Mouse (Mus musculus): ENCODE data around the gene Eif2ak4.

The Eif2ak4 gene

DNA sequence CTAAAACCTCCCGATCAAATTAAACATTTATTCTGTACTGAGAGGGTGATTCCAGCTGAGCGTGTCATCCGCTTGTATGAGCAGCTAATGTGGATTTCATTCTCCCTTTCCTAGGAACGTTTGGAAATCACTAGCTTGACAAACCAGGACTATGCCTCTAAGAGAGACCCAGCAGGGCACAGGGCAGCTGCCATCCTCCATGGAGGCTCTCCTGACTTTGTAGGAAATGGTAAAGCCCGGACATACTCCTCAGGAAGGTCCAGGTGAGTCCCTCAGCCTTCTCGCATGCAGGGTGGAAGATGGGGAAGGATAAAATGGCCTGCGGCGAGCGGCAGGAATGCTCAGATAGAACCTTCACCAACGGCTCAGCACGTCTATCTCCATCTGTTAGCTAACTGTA is 24.4 kb downstream of the Eif2ak4 start:
- Histone ChIP-seq H3K4me3 (replicated peaks; ENCODE audit: low read length) (no peak overlapping the region), H3K4me1 (replicated peaks; ENCODE audit: low read depth, low read length) (no peaks in the 10 kb centered on the region), H3K27me3 (ENCODE audit: insufficient read depth, low read length) (no peaks in the 10 kb centered on the region), H3K36me3 (ENCODE audit: insufficient read depth, low read length) (peaks cover 29% of the 10 kb centered on the region), H3K9me3 (ENCODE audit: low read length) (no peaks in the 10 kb centered on the region)
- TF ChIP-seq POU5F1 (IDR thresholded peaks at IDR 0.05; ENCODE audit: borderline replicate concordance, low read length) (no peak), NANOG (IDR thresholded peaks at IDR 0.05; ENCODE audit: borderline replicate concordance, low read length) (no peak), CTCF (conservative IDR thresholded peaks at IDR 0.05; ENCODE audit: low read length) (no peak)

GRCm38 (mm10) chr2:118415601-118416355 is 27.4 kb downstream of the Eif2ak4 start:
- Histone ChIP-seq H3K4me1 (replicated peaks; ENCODE audit: low read depth, low read length) (no peaks in the 10 kb centered on the region), H3K9me3 (ENCODE audit: low read length) (no peaks in the 10 kb centered on the region), H3K4me3 (replicated peaks; ENCODE audit: low read length) (no peak overlapping the region), H3K27me3 (ENCODE audit: insufficient read depth, low read length) (no peaks in the 10 kb centered on the region), H3K36me3 (ENCODE audit: insufficient read depth, low read length) (peaks cover 18% of the 10 kb centered on the region)
- no peak for TF ChIP-seq POU5F1 (IDR thresholded peaks at IDR 0.05; ENCODE audit: borderline replicate concordance, low read length)
- TF ChIP-seq CTCF (conservative IDR thresholded peaks at IDR 0.05; ENCODE audit: low read length), result no peak
- TF ChIP-seq NANOG (IDR thresholded peaks at IDR 0.05; ENCODE audit: borderline replicate concordance, low read length), result no peak

- Histone ChIP-seq H3K4me3 (replicated peaks; ENCODE audit: low read length) (no peak overlapping the region), H3K9me3 (ENCODE audit: low read length) (no peaks in the 10 kb centered on the region), H3K4me1 (replicated peaks; ENCODE audit: low read depth, low read length) (peaks cover 5% of the 10 kb centered on the region; the same call in 1 of the 2 replicates), H3K36me3 (ENCODE audit: insufficient read depth, low read length) (peaks cover 23% of the 10 kb centered on the region), H3K27me3 (ENCODE audit: insufficient read depth, low read length) (no peaks in the 10 kb centered on the region)
- TF ChIP-seq NANOG (IDR thresholded peaks at IDR 0.05; ENCODE audit: borderline replicate concordance, low read length) (no peak), CTCF (conservative IDR thresholded peaks at IDR 0.05; ENCODE audit: low read length) (no peak), POU5F1 (IDR thresholded peaks at IDR 0.05; ENCODE audit: borderline replicate concordance, low read length) (no peak)
Measured at GRCm38 (mm10) chr2:118418076-118418475, 29.7 kb downstream of the Eif2ak4 start.

DNA sequence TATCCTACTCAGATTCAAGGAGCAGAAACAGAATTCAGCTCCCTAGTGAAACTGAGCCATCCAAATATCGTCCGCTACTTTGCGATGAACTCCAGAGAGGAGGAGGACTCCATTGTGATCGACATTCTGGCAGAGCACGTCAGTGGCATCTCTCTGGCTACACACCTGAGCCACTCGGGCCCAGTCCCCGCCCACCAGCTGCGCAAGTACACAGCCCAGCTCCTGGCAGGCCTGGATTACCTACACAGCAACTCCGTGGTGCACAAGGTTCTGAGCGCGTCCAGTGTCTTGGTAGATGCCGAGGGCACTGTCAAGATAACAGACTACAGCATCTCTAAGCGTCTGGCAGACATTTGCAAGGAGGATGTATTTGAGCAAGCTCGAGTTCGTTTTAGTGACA is 33.5 kb downstream of the Eif2ak4 start:
- TF ChIP-seq NANOG (IDR thresholded peaks at IDR 0.05; ENCODE audit: borderline replicate concordance, low read length), result no peak
- no peak for TF ChIP-seq POU5F1 (IDR thresholded peaks at IDR 0.05; ENCODE audit: borderline replicate concordance, low read length)
- TF ChIP-seq CTCF (conservative IDR thresholded peaks at IDR 0.05; ENCODE audit: low read length), result no peak
- no peak overlapping the region for H3K4me3 ChIP-seq (replicated peaks; ENCODE audit: low read length)
- no peaks in the 10 kb centered on the region for H3K27me3 ChIP-seq (ENCODE audit: insufficient read depth, low read length)
- H3K4me1 ChIP-seq (replicated peaks; ENCODE audit: low read depth, low read length), result peaks cover 5% of the 10 kb centered on the region; the same call in 1 of the 2 replicates
- H3K9me3 ChIP-seq (ENCODE audit: low read length), result peaks cover 5% of the 10 kb centered on the region; the same call in 1 of the 2 replicates
- H3K36me3 ChIP-seq (ENCODE audit: insufficient read depth, low read length), result peaks cover 18% of the 10 kb centered on the region

DNA sequence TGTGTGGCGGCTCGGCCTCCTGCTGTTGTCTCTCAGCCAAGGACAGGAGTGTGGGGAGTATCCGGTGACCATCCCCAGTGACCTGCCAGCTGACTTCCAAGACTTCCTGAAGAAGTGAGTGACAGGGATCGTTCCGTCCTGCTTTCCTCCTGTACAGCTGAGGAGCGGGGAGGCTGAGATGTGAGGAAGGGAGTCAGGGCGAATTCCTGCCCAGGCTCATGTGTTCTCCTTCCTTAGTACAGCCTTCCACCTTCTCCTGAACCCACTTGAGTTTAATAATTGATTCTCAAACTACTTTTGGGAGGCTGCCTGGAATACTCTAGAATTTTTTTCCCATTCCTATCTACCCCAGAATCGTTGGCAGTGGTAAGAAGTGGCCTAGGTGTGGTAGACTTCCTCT is 34.0 kb downstream of the Eif2ak4 start:
- Histone ChIP-seq H3K4me3 (replicated peaks; ENCODE audit: low read length) (no peak overlapping the region), H3K4me1 (replicated peaks; ENCODE audit: low read depth, low read length) (peaks cover 5% of the 10 kb centered on the region; the same call in 1 of the 2 replicates), H3K9me3 (ENCODE audit: low read length) (peaks cover 5% of the 10 kb centered on the region; the same call in 1 of the 2 replicates), H3K27me3 (ENCODE audit: insufficient read depth, low read length) (no peaks in the 10 kb centered on the region), H3K36me3 (ENCODE audit: insufficient read depth, low read length) (peaks cover 14% of the 10 kb centered on the region)
- no peak for TF ChIP-seq CTCF (conservative IDR thresholded peaks at IDR 0.05; ENCODE audit: low read length)

- TF ChIP-seq NANOG (IDR thresholded peaks at IDR 0.05; ENCODE audit: borderline replicate concordance, low read length), result no peak
- no peak for TF ChIP-seq CTCF (conservative IDR thresholded peaks at IDR 0.05; ENCODE audit: low read length)
- TF ChIP-seq POU5F1 (IDR thresholded peaks at IDR 0.05; ENCODE audit: borderline replicate concordance, low read length), result no peak
- Histone ChIP-seq H3K27me3 (ENCODE audit: insufficient read depth, low read length) (no peaks in the 10 kb centered on the region), H3K36me3 (ENCODE audit: insufficient read depth, low read length) (peaks cover 22% of the 10 kb centered on the region), H3K9me3 (ENCODE audit: low read length) (peaks cover 5% of the 10 kb centered on the region; the same call in 1 of the 2 replicates), H3K4me1 (replicated peaks; ENCODE audit: low read depth, low read length) (peaks cover 11% of the 10 kb centered on the region), H3K4me3 (replicated peaks; ENCODE audit: low read length) (no peak overlapping the region)
Measured at GRCm38 (mm10) chr2:118428296-118428695, 39.9 kb downstream of the Eif2ak4 start.

GRCm38 (mm10) chr2:118429297-118429696 is 40.9 kb downstream of the Eif2ak4 start:
- Histone ChIP-seq H3K9me3 (ENCODE audit: low read length) (peaks cover 5% of the 10 kb centered on the region; the same call in 1 of the 2 replicates), H3K27me3 (ENCODE audit: insufficient read depth, low read length) (no peaks in the 10 kb centered on the region), H3K4me3 (replicated peaks; ENCODE audit: low read length) (no peak overlapping the region), H3K36me3 (ENCODE audit: insufficient read depth, low read length) (peaks cover 23% of the 10 kb centered on the region), H3K4me1 (replicated peaks; ENCODE audit: low read depth, low read length) (peaks cover 11% of the 10 kb centered on the region)
- no peak for TF ChIP-seq NANOG (IDR thresholded peaks at IDR 0.05; ENCODE audit: borderline replicate concordance, low read length)
- TF ChIP-seq POU5F1 (IDR thresholded peaks at IDR 0.05; ENCODE audit: borderline replicate concordance, low read length), result no peak
- no peak for TF ChIP-seq CTCF (conservative IDR thresholded peaks at IDR 0.05; ENCODE audit: low read length)

DNA sequence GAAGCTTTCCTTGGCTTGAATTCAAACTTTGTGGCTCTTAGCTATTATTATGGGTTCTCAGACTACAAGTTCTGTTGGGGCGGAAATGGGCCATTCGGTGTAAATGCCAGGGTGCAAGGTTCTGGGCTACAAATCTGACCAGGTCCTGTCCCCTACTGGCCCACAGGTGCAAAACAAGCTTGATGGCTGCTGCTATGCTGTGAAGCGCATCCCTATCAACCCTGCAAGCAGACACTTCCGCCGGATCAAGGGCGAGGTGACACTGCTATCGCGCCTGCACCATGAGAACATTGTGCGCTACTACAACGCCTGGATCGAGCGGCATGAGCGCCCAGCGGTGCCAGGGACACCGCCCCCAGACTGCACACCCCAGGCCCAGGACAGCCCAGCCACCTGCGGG is 42.2 kb downstream of the Eif2ak4 start:
- TF ChIP-seq NANOG (IDR thresholded peaks at IDR 0.05; ENCODE audit: borderline replicate concordance, low read length) (no peak), CTCF (conservative IDR thresholded peaks at IDR 0.05; ENCODE audit: low read length) (peak; percentile 15), POU5F1 (IDR thresholded peaks at IDR 0.05; ENCODE audit: borderline replicate concordance, low read length) (no peak)
- Histone ChIP-seq H3K4me1 (replicated peaks; ENCODE audit: low read depth, low read length) (peaks cover 11% of the 10 kb centered on the region), H3K4me3 (replicated peaks; ENCODE audit: low read length) (peak overlapping the region; percentile 74), H3K9me3 (ENCODE audit: low read length) (peaks cover 5% of the 10 kb centered on the region; the same call in 1 of the 2 replicates), H3K27me3 (ENCODE audit: insufficient read depth, low read length) (no peaks in the 10 kb centered on the region), H3K36me3 (ENCODE audit: insufficient read depth, low read length) (peaks cover 26% of the 10 kb centered on the region)
